Mouse (Mus musculus) c-Kit-negative CD71-positive TER-119-positive erythroid progenitor cells, embryonic 14.5 days (primary cell): ENCODE results near the gene Mpp4.

Experiments used
- DNase-seq: peaks from one replicate; pipeline ENCODE4 v3.0.0-alpha.2; 2013; ENCODE audit warnings: low read depth, low spot score

The Mpp4 gene

GRCm38 (mm10) chr1:59163030-59163461 lies at the start of gene Mpp4:
Gene Mpp4 (minus strand): TSS chr1:59163389.
- DNase-seq, result no peak

GRCm38 (mm10) chr1:59212951-59213350 lies 49.8 kb upstream of the Mpp4 start:
- DNase-seq, result no peak

- DNase-seq, result no peak
Measured at GRCm38 (mm10) chr1:59212076-59212779, 49.0 kb upstream of the Mpp4 start.

GRCm38 (mm10) chr1:59211651-59212050 lies 48.5 kb upstream of the Mpp4 start:
- no peak for DNase-seq

- DNase-seq, result no peak
Measured at GRCm38 (mm10) chr1:59208331-59208730, 45.1 kb upstream of the Mpp4 start.

- no peak for DNase-seq
Measured at GRCm38 (mm10) chr1:59204489-59204888, 41.3 kb upstream of the Mpp4 start.

GRCm38 (mm10) chr1:59202367-59202766 lies 39.2 kb upstream of the Mpp4 start:
- DNase-seq, result no peak

GRCm38 (mm10) chr1:59201561-59201960 lies 38.4 kb upstream of the Mpp4 start:
- no peak for DNase-seq

- no peak for DNase-seq
Measured at GRCm38 (mm10) chr1:59200960-59201359, 37.8 kb upstream of the Mpp4 start.

- no peak for DNase-seq
Measured at GRCm38 (mm10) chr1:59194979-59195378, 31.8 kb upstream of the Mpp4 start.

GRCm38 (mm10) chr1:59187786-59188185 lies 24.6 kb upstream of the Mpp4 start:
- no peak for DNase-seq

GRCm38 (mm10) chr1:59186317-59186716 lies 23.1 kb upstream of the Mpp4 start:
- DNase-seq, result no peak

GRCm38 (mm10) chr1:59185410-59185809 lies 22.2 kb upstream of the Mpp4 start:
- no peak for DNase-seq

GRCm38 (mm10) chr1:59183045-59183444 lies 19.9 kb upstream of the Mpp4 start:
- DNase-seq, result no peak

- DNase-seq, result no peak
Measured at GRCm38 (mm10) chr1:59182373-59182772, 19.2 kb upstream of the Mpp4 start.

GRCm38 (mm10) chr1:59180003-59180402 lies 16.8 kb upstream of the Mpp4 start:
- DNase-seq, result no peak

- no peak for DNase-seq
Measured at GRCm38 (mm10) chr1:59178401-59178800, 15.2 kb upstream of the Mpp4 start.

GRCm38 (mm10) chr1:59174514-59175373 lies 11.6 kb upstream of the Mpp4 start:
- DNase-seq, result no peak

- DNase-seq, result no peak
Measured at GRCm38 (mm10) chr1:59173023-59173422, 9.8 kb upstream of the Mpp4 start.

GRCm38 (mm10) chr1:59171875-59172274 lies 8.7 kb upstream of the Mpp4 start:
- DNase-seq, result no peak

- no peak for DNase-seq
Measured at GRCm38 (mm10) chr1:59170290-59170689, 7.1 kb upstream of the Mpp4 start.

- no peak for DNase-seq
Measured at GRCm38 (mm10) chr1:59169586-59169985, 6.4 kb upstream of the Mpp4 start.

GRCm38 (mm10) chr1:59168556-59168955 lies 5.4 kb upstream of the Mpp4 start:
- DNase-seq, result no peak
